Mouse (Mus musculus) C2C12 (cell line): ENCODE measurements at regions not wholly inside any gene's neighbourhood (a gene's known extent, or its start where the extent isn't known, plus 50 kb on each side); places are given as distances from the start of the nearest gene placed in this dataset.

Experiments
- H3K27me3 ChIP-seq: one replicate; pipeline ENCODE4 v1.6.1; 2011; ENCODE audit not compliant: control insufficient read depth, insufficient read depth, insufficient read length
- H3K36me3 ChIP-seq: one replicate; pipeline ENCODE4 v1.6.1; 2011; ENCODE audit not compliant: control insufficient read depth, insufficient read depth
- H3K4me3 ChIP-seq: one replicate; pipeline ENCODE4 v1.5.1; 2011; ENCODE audit warnings: mild to moderate bottlenecking, control low read depth; ENCODE audit not compliant: poor library complexity, insufficient read depth, severe bottlenecking
- H3K79me2 ChIP-seq: one replicate; pipeline ENCODE4 v1.6.1; 2011; ENCODE audit not compliant: control insufficient read depth, insufficient read depth
- H3K79me3 ChIP-seq: one replicate; pipeline ENCODE4 v1.6.1; 2011; ENCODE audit warnings: low read depth, control low read depth
- H3ac ChIP-seq: one replicate; pipeline ENCODE3; 2011; ENCODE audit warnings: low read depth; ENCODE audit not compliant: control insufficient read depth, insufficient read length
- CEBPB ChIP-seq: IDR thresholded peaks from one replicate; pipeline ENCODE4 v1.6.1; 2011; ENCODE audit warnings: low read depth, mild to moderate bottlenecking, control low read depth, moderate library complexity
- CTCF ChIP-seq: IDR thresholded peaks from one replicate; pipeline ENCODE4 v1.5.1; 2011; ENCODE audit not compliant: control insufficient read depth, insufficient read depth, insufficient read length
- FOSL1 ChIP-seq: IDR thresholded peaks from one replicate; pipeline ENCODE4 v1.8.0; 2011; ENCODE audit warnings: mild to moderate bottlenecking, low read length; ENCODE audit not compliant: poor library complexity, insufficient read depth, severe bottlenecking
- MAX ChIP-seq: IDR thresholded peaks from one replicate; pipeline ENCODE4 v1.6.1; 2011; ENCODE audit warnings: mild to moderate bottlenecking, control low read depth
- MYOD1 ChIP-seq: IDR thresholded peaks from one replicate; pipeline ENCODE4 v1.6.1; 2011; ENCODE audit warnings: low read depth; ENCODE audit not compliant: control insufficient read depth, insufficient read length
- MYOG ChIP-seq: IDR thresholded peaks from one replicate; pipeline ENCODE4 v1.6.1; 2011; ENCODE audit not compliant: control insufficient read depth, insufficient read length; ENCODE audit errors: extremely low read depth
- USF1 ChIP-seq: IDR thresholded peaks from one replicate; pipeline ENCODE4 v1.6.1; 2011; ENCODE audit warnings: low read depth, mild to moderate bottlenecking, control low read depth, moderate library complexity

DNA sequence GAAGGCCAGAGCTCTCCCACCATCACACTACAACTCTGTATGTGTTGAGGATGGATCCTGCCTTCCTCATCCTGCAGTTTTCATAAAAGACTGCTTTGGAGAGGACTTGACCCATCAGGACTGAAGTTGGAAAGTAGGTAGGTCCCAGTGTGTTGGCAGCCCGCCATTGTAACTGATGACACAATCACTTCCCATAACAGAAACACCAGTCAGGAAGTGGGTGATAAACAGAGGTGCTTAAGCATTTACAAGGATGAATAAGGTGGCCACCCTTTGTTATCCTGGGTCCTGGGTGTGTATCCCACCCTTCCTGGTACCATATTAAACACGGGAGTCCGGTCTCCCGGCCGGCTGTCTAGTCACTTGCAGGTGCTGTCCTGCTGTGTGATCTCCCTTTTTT lies 118.3 kb downstream of the Snx10 start:
- Histone ChIP-seq H3K79me2 (no peaks in the 10 kb centered on the region), H3K79me3 (no peaks in the 10 kb centered on the region), H3K27me3 (no peaks in the 10 kb centered on the region), H3K36me3 (no peaks in the 10 kb centered on the region), H3K4me3 (no peak overlapping the region), H3ac (no peak overlapping the region)
- TF ChIP-seq CEBPB: no peak
- no peak for TF ChIP-seq USF1
- TF ChIP-seq MYOG: no peak
- no peak for TF ChIP-seq MAX
- TF ChIP-seq MYOD1: no peak
- no peak for TF ChIP-seq CTCF
- TF ChIP-seq FOSL1: no peak

- Histone ChIP-seq H3ac (no peak overlapping the region), H3K27me3 (no peaks in the 10 kb centered on the region), H3K79me3 (no peaks in the 10 kb centered on the region), H3K36me3 (no peaks in the 10 kb centered on the region), H3K79me2 (no peaks in the 10 kb centered on the region), H3K4me3 (no peak overlapping the region)
- TF ChIP-seq MYOG: no peak
- TF ChIP-seq CTCF: no peak
- TF ChIP-seq MYOD1: no peak
- no peak for TF ChIP-seq CEBPB
- no peak for TF ChIP-seq MAX
- TF ChIP-seq USF1: no peak
- TF ChIP-seq FOSL1: no peak
Observed at GRCm38 (mm10) chr6:51648813-51649212, 125.1 kb downstream of the Snx10 start.

DNA sequence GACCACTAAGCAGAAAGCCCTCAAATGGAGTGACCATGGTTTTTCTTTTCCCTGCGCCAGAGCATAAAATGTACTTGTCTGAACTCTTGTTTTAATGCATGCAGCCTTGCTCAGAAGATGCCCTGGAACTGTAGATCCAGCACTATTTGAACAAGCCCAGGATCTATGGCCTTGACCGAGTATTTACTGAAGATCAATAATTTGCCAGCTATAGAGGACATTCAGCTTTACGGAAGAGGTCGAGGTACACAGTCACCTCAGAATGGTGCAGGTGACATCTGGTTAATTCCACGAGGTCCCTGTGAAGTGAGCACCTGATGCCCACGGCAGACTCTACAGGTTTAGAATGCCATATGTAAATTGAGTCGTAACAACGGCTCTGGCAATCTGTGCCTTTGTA lies 130.1 kb downstream of the Snx10 start:
- Histone ChIP-seq H3K4me3 (no peak overlapping the region), H3K79me3 (no peaks in the 10 kb centered on the region), H3K27me3 (no peaks in the 10 kb centered on the region), H3K36me3 (no peaks in the 10 kb centered on the region), H3ac (no peak overlapping the region), H3K79me2 (no peaks in the 10 kb centered on the region)
- TF ChIP-seq USF1 (no peak), FOSL1 (no peak), MYOD1 (no peak), MAX (no peak), CTCF (no peak), CEBPB (no peak), MYOG (no peak)

GRCm38 (mm10) chr6:51654991-51655390 lies 131.3 kb downstream of the Snx10 start:
- Histone ChIP-seq H3K36me3 (no peaks in the 10 kb centered on the region), H3K79me3 (no peaks in the 10 kb centered on the region), H3K4me3 (no peak overlapping the region), H3K27me3 (peaks cover 3% of the 10 kb centered on the region), H3K79me2 (no peaks in the 10 kb centered on the region), H3ac (no peak overlapping the region)
- no peak for TF ChIP-seq CTCF
- no peak for TF ChIP-seq MAX
- no peak for TF ChIP-seq MYOD1
- TF ChIP-seq USF1: no peak
- TF ChIP-seq FOSL1: no peak
- no peak for TF ChIP-seq MYOG

DNA sequence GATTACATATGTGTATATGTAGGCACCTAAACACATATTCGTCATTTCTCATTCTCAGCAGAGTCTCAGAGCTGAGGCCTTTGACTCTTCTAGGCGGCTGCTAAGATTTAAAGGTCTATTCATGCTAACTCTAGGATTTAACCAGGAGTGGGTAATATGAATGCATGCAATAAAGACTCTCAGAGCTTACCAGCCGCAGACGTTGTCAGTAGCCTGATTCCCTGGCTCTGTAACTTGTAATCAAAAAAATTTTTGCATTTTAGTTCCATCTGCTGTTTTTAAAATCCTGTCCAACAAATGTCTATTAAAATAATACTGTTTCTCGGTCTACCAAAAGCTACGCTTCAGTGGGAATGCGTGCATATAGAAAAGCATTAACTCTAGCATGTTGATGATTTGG lies 132.4 kb downstream of the Snx10 start:
- Histone ChIP-seq H3K36me3 (no peaks in the 10 kb centered on the region), H3K79me2 (no peaks in the 10 kb centered on the region), H3K4me3 (no peak overlapping the region), H3ac (no peak overlapping the region), H3K79me3 (no peaks in the 10 kb centered on the region), H3K27me3 (peaks cover 3% of the 10 kb centered on the region)
- no peak for TF ChIP-seq MYOG
- no peak for TF ChIP-seq CEBPB
- no peak for TF ChIP-seq CTCF
- no peak for TF ChIP-seq USF1

- no peaks in the 10 kb centered on the region for H3K36me3 ChIP-seq
- H3K79me2 ChIP-seq: no peaks in the 10 kb centered on the region
- H3K79me3 ChIP-seq: no peaks in the 10 kb centered on the region
- no peak overlapping the region for H3K4me3 ChIP-seq
- no peak overlapping the region for H3ac ChIP-seq
- TF ChIP-seq CTCF (no peak), MYOG (no peak), MYOD1 (no peak), USF1 (no peak), CEBPB (no peak), FOSL1 (no peak), MAX (no peak)
- H3K27me3 ChIP-seq: peaks cover 3% of the 10 kb centered on the region
Observed at GRCm38 (mm10) chr6:51656883-51657640, 133.4 kb downstream of the Snx10 start.
